Mouse (Mus musculus): Measurements from ENCODE around the gene Tnfaip3.

Tnfaip3 gene

GRCm38 (mm10) chr10:19016823-19017471, 1.5 kb upstream of the Tnfaip3 start:
- in situ Hi-C loops (cut with MboI, MseI), result loop anchor here (5.0 to 10.0 kb wide), 5 partner anchors 45 to 985 kb away; no protein-coding TSS in a partner anchor

- in situ Hi-C loops (cut with MboI, MseI), result loop anchor here (5.0 to 10.0 kb wide), 6 partner anchors 48 to 988 kb away; no protein-coding TSS in a partner anchor
Measured at GRCm38 (mm10) chr10:19014381-19015256, 838 bp downstream of the Tnfaip3 start.

GRCm38 (mm10) chr10:19013351-19013750, 2.1 kb downstream of the Tnfaip3 start:
- in situ Hi-C loops (cut with MboI, MseI), result loop anchor here (5.0 to 10.0 kb wide), 2 partner anchors 96 to 249 kb away; no protein-coding TSS in a partner anchor

- in situ Hi-C loops (cut with MboI, MseI), result loop anchor here (5.0 to 10.0 kb wide), 2 partner anchors 95 to 248 kb away; no protein-coding TSS in a partner anchor
Measured at GRCm38 (mm10) chr10:19012616-19013015, 2.8 kb downstream of the Tnfaip3 start.

- in situ Hi-C loops (cut with MboI, MseI), result loop anchor here (5.0 to 10.0 kb wide), 2 partner anchors 95 to 247 kb away; no protein-coding TSS in a partner anchor
Measured at GRCm38 (mm10) chr10:19011832-19012440, 3.5 kb downstream of the Tnfaip3 start.

GRCm38 (mm10) chr10:19010414-19010813, 5.0 kb downstream of the Tnfaip3 start:
- in situ Hi-C loops (cut with MboI, MseI), result loop anchor here (5.0 to 10.0 kb wide), 2 partner anchors 93 to 246 kb away; no protein-coding TSS in a partner anchor

GRCm38 (mm10) chr10:19009186-19009672, 6.2 kb downstream of the Tnfaip3 start:
- in situ Hi-C loops (cut with MboI, MseI), result no loop called here

GRCm38 (mm10) chr10:19008607-19008940, 6.9 kb downstream of the Tnfaip3 start:
- in situ Hi-C loops (cut with MboI, MseI), result no loop called here

- in situ Hi-C loops (cut with MboI, MseI), result no loop called here
Measured at GRCm38 (mm10) chr10:19007897-19008606, 7.4 kb downstream of the Tnfaip3 start.

- in situ Hi-C loops (cut with MboI, MseI), result no loop called here
Measured at GRCm38 (mm10) chr10:19002091-19002785, 13.2 kb downstream of the Tnfaip3 start.

- in situ Hi-C loops (cut with MboI, MseI), result no loop called here
Measured at GRCm38 (mm10) chr10:18999427-18999826, 16.0 kb downstream of the Tnfaip3 start.

- in situ Hi-C loops (cut with MboI, MseI), result no loop called here
Measured at GRCm38 (mm10) chr10:18996331-18996730, 19.1 kb downstream of the Tnfaip3 start.

GRCm38 (mm10) chr10:18995465-18996261, 19.8 kb downstream of the Tnfaip3 start:
- in situ Hi-C loops (cut with MboI, MseI), result no loop called here

GRCm38 (mm10) chr10:18992971-18993370, 22.5 kb downstream of the Tnfaip3 start:
- in situ Hi-C loops (cut with MboI, MseI), result no loop called here

- in situ Hi-C loops (cut with MboI, MseI), result no loop called here
Measured at GRCm38 (mm10) chr10:18991057-18991456, 24.4 kb downstream of the Tnfaip3 start.

GRCm38 (mm10) chr10:18987907-18988199, 27.6 kb downstream of the Tnfaip3 start:
- in situ Hi-C loops (cut with MboI, MseI), result no loop called here

GRCm38 (mm10) chr10:18987046-18987906, 28.2 kb downstream of the Tnfaip3 start:
- in situ Hi-C loops (cut with MboI, MseI), result no loop called here

- in situ Hi-C loops (cut with MboI, MseI), result no loop called here
Measured at GRCm38 (mm10) chr10:18985516-18985915, 29.9 kb downstream of the Tnfaip3 start.

GRCm38 (mm10) chr10:18983514-18983913, 31.9 kb downstream of the Tnfaip3 start:
- in situ Hi-C loops (cut with MboI, MseI), result no loop called here
